Mouse (Mus musculus) heart, embryonic 14.5 days (tissue): ENCODE results near the gene Maneal. TPM values are rescaled to one million over a fixed set of nuclear protein-coding genes. Genes with fewer than 3 reads are reported as not detected.

Experiments used
- ATAC-seq: fragments of 200-750 bp; cut with Nextera tagmentation; 2 replicates; pipeline ENCODE4 v1.8.0; 2017; ENCODE audit warnings: low read depth, moderate TSS enrichment; ENCODE audit not compliant: insufficient number of reproducible peaks, insufficient read depth, low FRiP score
- H3K27ac ChIP-seq, 2 experiments: fragments of 200-500 bp in 1 of 2; fragments of 300-500 bp in 1 of 2; sonication (generic) in 1 of 2; replicated peaks in 1 of 2; 2 replicates each; pipeline ENCODE4 v1.5.1; 2012 to 2014; ENCODE audit warnings: low read depth in 2 of 2, low read length in 2 of 2, control low read depth in 1 of 2, mild to moderate bottlenecking in 1 of 2, mixed read lengths in 1 of 2; ENCODE audit not compliant: control insufficient read depth in 1 of 2, insufficient read depth in 1 of 2
- H3K27me3 ChIP-seq: fragments of 300-500 bp; sonication (generic); 2 replicates; pipeline ENCODE4 v1.6.1; 2014; ENCODE audit warnings: mild to moderate bottlenecking, low read length, control low read depth; ENCODE audit not compliant: control insufficient read depth, insufficient read depth
- H3K36me3 ChIP-seq: fragments of 300-500 bp; sonication (generic); 2 replicates; pipeline ENCODE4 v1.6.1; 2014; ENCODE audit warnings: mild to moderate bottlenecking, control low read depth, low read length, mixed read lengths; ENCODE audit not compliant: control insufficient read depth, insufficient read depth
- H3K4me1 ChIP-seq, 2 experiments: fragments of 200-500 bp in 1 of 2; fragments of 300-500 bp in 1 of 2; sonication (generic) in 1 of 2; 2 replicates each; pipeline ENCODE4 v1.6.1; 2012 to 2014; ENCODE audit warnings: low read length in 2 of 2, control low read depth in 1 of 2, mixed read lengths in 1 of 2; ENCODE audit not compliant: control insufficient read depth in 2 of 2, insufficient read depth in 2 of 2
- H3K4me2 ChIP-seq: fragments of 300-500 bp; sonication (generic); 2 replicates; pipeline ENCODE4 v1.6.1; 2014; ENCODE audit warnings: mild to moderate bottlenecking, low read length
- H3K4me3 ChIP-seq, 2 experiments: fragments of 200-500 bp in 1 of 2; fragments of 300-500 bp in 1 of 2; sonication (generic) in 1 of 2; 2 replicates each; pipeline ENCODE4 v1.5.1; 2012 to 2014; ENCODE audit warnings: low read length in 2 of 2, mild to moderate bottlenecking in 2 of 2, control low read depth in 1 of 2, low read depth in 1 of 2, moderate library complexity in 1 of 2; ENCODE audit not compliant: control insufficient read depth in 1 of 2, insufficient read depth in 1 of 2
- H3K9ac ChIP-seq: fragments of 300-500 bp; sonication (generic); 2 replicates; pipeline ENCODE4 v1.6.1; 2014; ENCODE audit warnings: mild to moderate bottlenecking, low read length
- H3K9me3 ChIP-seq: fragments of 300-500 bp; sonication (generic); 2 replicates; pipeline ENCODE4 v1.6.1; 2016; ENCODE audit warnings: low read length, control low read depth; ENCODE audit not compliant: control insufficient read depth
- WGBS: fragments of 180-500 bp; shearing (Covaris S2); extraction: QIAGEN DNeasy Blood & Tissue Kit; methylation state at CpG from one replicate; pipeline ENCODE4 v1.1.7; 2014; 5-methylcytosine and 5-hydroxymethylcytosine counted together
- polyA plus RNA-seq: library from polyadenylated mRNA; unstranded; fragments of >200 nt; fragmentation: Nextera tagmentation; extraction: Ambion mirVana; gene quantifications from 2 replicates; pipeline ENCODE4 v1.2.1, GENCODE M21; 2014

Maneal gene
- polyA plus RNA-seq, 1 experiment from 2014 or later: 0.14 TPM

DNA sequence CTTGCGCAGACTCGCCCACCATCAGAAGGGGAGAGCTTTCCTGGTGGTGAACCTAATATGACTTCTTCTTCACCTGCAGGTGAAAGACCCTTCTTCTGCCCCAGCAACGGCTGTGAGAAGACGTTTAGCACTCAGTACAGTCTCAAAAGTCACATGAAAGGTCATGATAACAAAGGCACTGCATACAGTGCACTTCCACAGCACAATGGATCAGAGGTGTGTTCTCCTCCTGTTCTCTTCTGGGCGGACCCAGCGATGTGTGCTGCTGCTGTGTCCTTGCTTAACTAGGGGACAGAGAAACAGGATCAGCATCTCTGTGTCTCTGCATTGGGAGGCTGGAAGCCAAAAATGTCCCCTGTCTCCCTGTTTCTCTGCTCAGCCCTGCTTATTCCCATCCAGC is 37.0 kb downstream of the Maneal start:
- no peaks in the 10 kb centered on the region for H3K27me3 ChIP-seq
- H3K4me3 ChIP-seq: no peak overlapping the region
- H3K4me2 ChIP-seq: no peak overlapping the region
- no peak overlapping the region for H3K9ac ChIP-seq
- no peak overlapping the region for H3K27ac ChIP-seq
- no peaks in the 10 kb centered on the region for H3K4me1 ChIP-seq
- no peak for ATAC-seq
- no peaks in the 10 kb centered on the region for H3K9me3 ChIP-seq
- peaks cover 75% of the 10 kb centered on the region for H3K36me3 ChIP-seq
- 90% methylated on average over 6 of the region's 6 CpGs for WGBS

GRCm38 (mm10) chr4:124818832-124819231 is 43.1 kb downstream of the Maneal start:
- no peak overlapping the region for H3K4me2 ChIP-seq
- H3K36me3 ChIP-seq: peaks cover 51% of the 10 kb centered on the region
- H3K4me3 ChIP-seq: no peak overlapping the region
- peaks cover 3 to 11% of the 10 kb centered on the region in 2 experiments; a peak in 3 of 4 replicates for H3K4me1 ChIP-seq
- H3K27ac ChIP-seq: no peak overlapping the region
- H3K27me3 ChIP-seq: no peaks in the 10 kb centered on the region
- H3K9ac ChIP-seq: no peak overlapping the region
- no peaks in the 10 kb centered on the region for H3K9me3 ChIP-seq
- WGBS: 91% methylated on average over 4 of the region's 4 CpGs
- ATAC-seq: no peak

DNA sequence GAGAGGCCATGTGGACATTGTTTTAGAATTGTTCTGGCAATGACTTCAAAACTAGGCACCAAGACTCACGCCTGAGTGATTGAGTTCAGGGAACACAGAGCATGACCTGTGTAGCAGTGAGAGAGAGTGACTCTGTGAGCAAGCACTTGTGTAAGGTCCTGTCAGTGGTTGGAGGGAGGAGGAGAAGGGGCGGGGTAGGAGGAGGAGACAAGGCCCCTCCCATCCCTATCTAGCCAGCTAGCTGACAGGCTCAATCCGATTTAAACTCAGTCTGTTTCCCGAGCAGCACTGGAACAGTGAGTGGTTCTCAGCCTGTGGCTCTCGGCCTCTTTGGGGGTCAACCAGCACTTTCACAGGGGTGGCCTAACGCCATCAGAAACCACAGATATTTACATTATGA is 44.2 kb downstream of the Maneal start:
- 10% methylated on average over 6 of the region's 6 CpGs for WGBS
- Histone ChIP-seq H3K9ac (no peak overlapping the region), H3K4me1 (peaks cover 3 to 11% of the 10 kb centered on the region in 2 experiments; a peak in 3 of 4 replicates), H3K4me3 (no peak overlapping the region), H3K27me3 (no peaks in the 10 kb centered on the region), H3K9me3 (no peaks in the 10 kb centered on the region), H3K4me2 (no peak overlapping the region), H3K36me3 (peaks cover 41% of the 10 kb centered on the region), H3K27ac (no peak overlapping the region)
- peak; percentile 86 for ATAC-seq

DNA sequence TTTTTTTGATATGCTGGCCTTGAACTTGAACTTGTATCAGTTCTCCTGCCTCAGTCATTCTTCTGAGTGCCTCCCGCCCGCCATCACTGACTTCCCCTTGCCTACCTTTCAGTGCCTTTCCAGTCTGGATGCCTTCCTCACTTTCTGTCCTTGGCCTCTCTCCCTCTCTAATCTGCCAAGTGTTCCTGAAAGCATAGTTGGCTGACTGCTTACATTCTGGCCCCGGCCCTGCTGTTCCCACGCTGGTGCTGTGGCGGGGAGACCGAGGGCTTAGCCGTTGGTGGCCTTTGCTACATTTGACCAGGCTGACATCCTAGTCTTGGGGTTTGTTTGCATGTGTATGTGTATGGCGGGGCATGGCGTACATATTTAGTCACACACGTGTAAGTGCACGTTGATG is 46.1 kb downstream of the Maneal start:
- H3K4me2 ChIP-seq: no peak overlapping the region
- no peak overlapping the region for H3K9ac ChIP-seq
- H3K4me1 ChIP-seq: peaks cover 3 to 11% of the 10 kb centered on the region in 2 experiments; a peak in 3 of 4 replicates
- peaks cover 25% of the 10 kb centered on the region for H3K36me3 ChIP-seq
- no peak overlapping the region for H3K4me3 ChIP-seq
- H3K27ac ChIP-seq: no peak overlapping the region
- H3K9me3 ChIP-seq: no peaks in the 10 kb centered on the region
- H3K27me3 ChIP-seq: no peaks in the 10 kb centered on the region
- 90% methylated on average over 11 of the region's 11 CpGs for WGBS
- ATAC-seq: no peak

- Histone ChIP-seq H3K9me3 (no peaks in the 10 kb centered on the region), H3K27me3 (no peaks in the 10 kb centered on the region), H3K9ac (no peak overlapping the region), H3K27ac (no peak overlapping the region), H3K4me2 (no peak overlapping the region), H3K4me1 (peaks cover 0 to 4% of the 10 kb centered on the region in 2 experiments; a peak in 2 of 4 replicates), H3K36me3 (peaks cover 27% of the 10 kb centered on the region), H3K4me3 (no peak overlapping the region)
- WGBS: 52% methylated on average over 9 of the region's 9 CpGs
- no peak for ATAC-seq
Measured at GRCm38 (mm10) chr4:124811347-124811975, 50.5 kb downstream of the Maneal start.

- H3K27me3 ChIP-seq: no peaks in the 10 kb centered on the region
- H3K36me3 ChIP-seq: peaks cover 35% of the 10 kb centered on the region
- no peak overlapping the region for H3K4me2 ChIP-seq
- H3K4me3 ChIP-seq: no peak overlapping the region
- ATAC-seq: no peak
- H3K27ac ChIP-seq: no peak overlapping the region
- H3K9ac ChIP-seq: no peak overlapping the region
- H3K4me1 ChIP-seq: peaks cover 0 to 4% of the 10 kb centered on the region in 2 experiments; a peak in 2 of 4 replicates
- WGBS: 89% methylated on average over 7 of the region's 7 CpGs
- H3K9me3 ChIP-seq: no peaks in the 10 kb centered on the region
Measured at GRCm38 (mm10) chr4:124810056-124810455, 51.9 kb downstream of the Maneal start.

GRCm38 (mm10) chr4:124809136-124809883 is 52.7 kb downstream of the Maneal start:
- Histone ChIP-seq H3K4me2 (no peak overlapping the region), H3K9me3 (no peaks in the 10 kb centered on the region), H3K27me3 (no peaks in the 10 kb centered on the region), H3K36me3 (peaks cover 39% of the 10 kb centered on the region), H3K4me3 (no peak overlapping the region), H3K4me1 (peaks cover 0 to 4% of the 10 kb centered on the region in 2 experiments; a peak in 2 of 4 replicates), H3K27ac (0 out of 4 replicates have a peak overlapping the region, but pooled peaks of 1 of the 2 experiments have one; percentile 38), H3K9ac (no peak overlapping the region)
- 82% methylated on average over 9 of the region's 9 CpGs for WGBS
- no peak for ATAC-seq
